Mouse (Mus musculus): ENCODE measurements at regions not wholly inside any gene's neighbourhood (a gene's known extent, or its start where the extent isn't known, plus 50 kb on each side); places are given as distances from the start of the nearest gene placed in this dataset.

- no peaks in the 10 kb centered on the region for H3K4me1 ChIP-seq (ENCODE audit: control insufficient read depth, insufficient read depth, low read length)
- H3K27me3 ChIP-seq (ENCODE audit: control insufficient read depth, insufficient read depth, low read length), result no peaks in the 10 kb centered on the region
- no peaks in the 10 kb centered on the region for H3K36me3 ChIP-seq (ENCODE audit: control insufficient read depth, insufficient read depth)
- 71% methylated on average over 1 of the region's 1 CpGs for WGBS
- no peak overlapping the region for H3K4me3 ChIP-seq (ENCODE audit: low read length)
- no peak for ATAC-seq (replicated peaks; ENCODE audit: extremely low read depth, insufficient read depth, low FRiP score)
- H3K4me2 ChIP-seq (ENCODE audit: low read depth, low read length), result no peak overlapping the region
- no peak overlapping the region for H3K9ac ChIP-seq (ENCODE audit: low read length)
- no peaks in the 10 kb centered on the region for H3K9me3 ChIP-seq (replicated peaks; ENCODE audit: control insufficient read depth, low read length)
- H3K27ac ChIP-seq (ENCODE audit: low read length), result no peak overlapping the region
These were observed 106.1 kb upstream of the Selenok start for GRCm38 (mm10) chr14:29862032-29862431.

- no peak overlapping the region for H3K9ac ChIP-seq (ENCODE audit: low read length)
- H3K4me3 ChIP-seq (ENCODE audit: low read length), result no peak overlapping the region
- no peaks in the 10 kb centered on the region for H3K9me3 ChIP-seq (replicated peaks; ENCODE audit: control insufficient read depth, low read length)
- no peaks in the 10 kb centered on the region for H3K4me1 ChIP-seq (ENCODE audit: control insufficient read depth, insufficient read depth, low read length)
- H3K27ac ChIP-seq (ENCODE audit: low read length), result no peak overlapping the region
- 74% methylated on average over 7 of the region's 7 CpGs for WGBS
- H3K36me3 ChIP-seq (ENCODE audit: control insufficient read depth, insufficient read depth), result no peaks in the 10 kb centered on the region
- no peaks in the 10 kb centered on the region for H3K27me3 ChIP-seq (ENCODE audit: control insufficient read depth, insufficient read depth, low read length)
- H3K4me2 ChIP-seq (ENCODE audit: low read depth, low read length), result no peak overlapping the region
- no peak for ATAC-seq (replicated peaks; ENCODE audit: extremely low read depth, insufficient read depth, low FRiP score)
These were observed 101.4 kb upstream of the Selenok start for GRCm38 (mm10) chr14:29866455-29867275.

- ATAC-seq (replicated peaks; ENCODE audit: extremely low read depth, insufficient read depth, low FRiP score), result peak; percentile 41
- H3K4me2 ChIP-seq (ENCODE audit: low read depth, low read length), result no peak overlapping the region
- no peaks in the 10 kb centered on the region for H3K36me3 ChIP-seq (ENCODE audit: control insufficient read depth, insufficient read depth)
- H3K4me3 ChIP-seq (ENCODE audit: low read length), result no peak overlapping the region
- WGBS, result 42% methylated on average over 6 of the region's 6 CpGs
- no peak overlapping the region for H3K9ac ChIP-seq (ENCODE audit: low read length)
- no peak overlapping the region for H3K27ac ChIP-seq (ENCODE audit: low read length)
- H3K27me3 ChIP-seq (ENCODE audit: control insufficient read depth, insufficient read depth, low read length), result no peaks in the 10 kb centered on the region
- no peaks in the 10 kb centered on the region for H3K4me1 ChIP-seq (ENCODE audit: control insufficient read depth, insufficient read depth, low read length)
- H3K9me3 ChIP-seq (replicated peaks; ENCODE audit: control insufficient read depth, low read length), result no peaks in the 10 kb centered on the region
These were observed 100.8 kb upstream of the Selenok start for GRCm38 (mm10) chr14:29867311-29867710.

GRCm38 (mm10) chr14:29869930-29870329 lies 98.2 kb upstream of the Selenok start:
- Histone ChIP-seq H3K9ac (ENCODE audit: low read length) (no peak overlapping the region), H3K36me3 (ENCODE audit: control insufficient read depth, insufficient read depth) (no peaks in the 10 kb centered on the region), H3K9me3 (replicated peaks; ENCODE audit: control insufficient read depth, low read length) (no peaks in the 10 kb centered on the region), H3K27me3 (ENCODE audit: control insufficient read depth, insufficient read depth, low read length) (no peaks in the 10 kb centered on the region), H3K4me1 (ENCODE audit: control insufficient read depth, insufficient read depth, low read length) (no peaks in the 10 kb centered on the region), H3K4me2 (ENCODE audit: low read depth, low read length) (no peak overlapping the region), H3K27ac (ENCODE audit: low read length) (no peak overlapping the region), H3K4me3 (ENCODE audit: low read length) (no peak overlapping the region)
- WGBS, result 77% methylated on average over 9 of the region's 9 CpGs
- no peak; the same call in 1 of the 2 replicates for ATAC-seq (replicated peaks; ENCODE audit: extremely low read depth, insufficient read depth, low FRiP score)

GRCm38 (mm10) chr14:29876668-29877067 lies 91.4 kb upstream of the Selenok start:
- H3K36me3 ChIP-seq (ENCODE audit: control insufficient read depth, insufficient read depth), result no peaks in the 10 kb centered on the region
- no peaks in the 10 kb centered on the region for H3K9me3 ChIP-seq (replicated peaks; ENCODE audit: control insufficient read depth, low read length)
- H3K9ac ChIP-seq (ENCODE audit: low read length), result no peak overlapping the region
- H3K4me3 ChIP-seq (ENCODE audit: low read length), result no peak overlapping the region
- ATAC-seq (replicated peaks; ENCODE audit: extremely low read depth, insufficient read depth, low FRiP score), result no peak
- H3K4me2 ChIP-seq (ENCODE audit: low read depth, low read length), result no peak overlapping the region
- no peaks in the 10 kb centered on the region for H3K4me1 ChIP-seq (ENCODE audit: control insufficient read depth, insufficient read depth, low read length)
- WGBS, result 67% methylated on average over 4 of the region's 4 CpGs
- H3K27me3 ChIP-seq (ENCODE audit: control insufficient read depth, insufficient read depth, low read length), result no peaks in the 10 kb centered on the region
- no peak overlapping the region for H3K27ac ChIP-seq (ENCODE audit: low read length)

- no peak overlapping the region for H3K27ac ChIP-seq (ENCODE audit: low read length)
- 56% methylated on average over 11 of the region's 11 CpGs for WGBS
- no peak overlapping the region for H3K4me2 ChIP-seq (ENCODE audit: low read depth, low read length)
- H3K4me3 ChIP-seq (ENCODE audit: low read length), result no peak overlapping the region
- ATAC-seq (replicated peaks; ENCODE audit: extremely low read depth, insufficient read depth, low FRiP score), result no peak
- no peaks in the 10 kb centered on the region for H3K36me3 ChIP-seq (ENCODE audit: control insufficient read depth, insufficient read depth)
- H3K9me3 ChIP-seq (replicated peaks; ENCODE audit: control insufficient read depth, low read length), result no peaks in the 10 kb centered on the region
- no peak overlapping the region for H3K9ac ChIP-seq (ENCODE audit: low read length)
- no peaks in the 10 kb centered on the region for H3K27me3 ChIP-seq (ENCODE audit: control insufficient read depth, insufficient read depth, low read length)
- H3K4me1 ChIP-seq (ENCODE audit: control insufficient read depth, insufficient read depth, low read length), result no peaks in the 10 kb centered on the region
These were observed 90.3 kb upstream of the Selenok start for GRCm38 (mm10) chr14:29877671-29878422.

- Histone ChIP-seq H3K9ac (ENCODE audit: low read length) (no peak overlapping the region), H3K27me3 (ENCODE audit: control insufficient read depth, insufficient read depth, low read length) (no peaks in the 10 kb centered on the region), H3K27ac (ENCODE audit: low read length) (no peak overlapping the region), H3K36me3 (ENCODE audit: control insufficient read depth, insufficient read depth) (no peaks in the 10 kb centered on the region), H3K9me3 (replicated peaks; ENCODE audit: control insufficient read depth, low read length) (no peaks in the 10 kb centered on the region), H3K4me3 (ENCODE audit: low read length) (no peak overlapping the region), H3K4me2 (ENCODE audit: low read depth, low read length) (no peak overlapping the region), H3K4me1 (ENCODE audit: control insufficient read depth, insufficient read depth, low read length) (no peaks in the 10 kb centered on the region)
- no peak for ATAC-seq (replicated peaks; ENCODE audit: extremely low read depth, insufficient read depth, low FRiP score)
- 75% methylated on average over 7 of the region's 7 CpGs for WGBS
These were observed 89.7 kb upstream of the Selenok start for GRCm38 (mm10) chr14:29878423-29878800.

GRCm38 (mm10) chr14:29879283-29879682 lies 88.8 kb upstream of the Selenok start:
- Histone ChIP-seq H3K4me1 (ENCODE audit: control insufficient read depth, insufficient read depth, low read length) (no peaks in the 10 kb centered on the region), H3K27ac (ENCODE audit: low read length) (no peak overlapping the region), H3K4me3 (ENCODE audit: low read length) (no peak overlapping the region), H3K9me3 (replicated peaks; ENCODE audit: control insufficient read depth, low read length) (no peaks in the 10 kb centered on the region), H3K9ac (ENCODE audit: low read length) (no peak overlapping the region), H3K4me2 (ENCODE audit: low read depth, low read length) (no peak overlapping the region), H3K36me3 (ENCODE audit: control insufficient read depth, insufficient read depth) (no peaks in the 10 kb centered on the region), H3K27me3 (ENCODE audit: control insufficient read depth, insufficient read depth, low read length) (no peaks in the 10 kb centered on the region)
- WGBS, result 85% methylated on average over 3 of the region's 3 CpGs
- no peak for ATAC-seq (replicated peaks; ENCODE audit: extremely low read depth, insufficient read depth, low FRiP score)

- H3K36me3 ChIP-seq (ENCODE audit: control insufficient read depth, insufficient read depth), result no peaks in the 10 kb centered on the region
- WGBS, result 69% methylated on average over 11 of the region's 11 CpGs
These were observed 85.3 kb upstream of the Selenok start for GRCm38 (mm10) chr14:29882666-29883344.

More at GRCm38 (mm10) chr14:29882666-29883344, 85.3 kb upstream of the Selenok start:
- Histone ChIP-seq H3K9ac (ENCODE audit: low read length) (no peak overlapping the region), H3K27ac (ENCODE audit: low read length) (no peak overlapping the region), H3K4me3 (ENCODE audit: low read length) (no peak overlapping the region), H3K4me2 (ENCODE audit: low read depth, low read length) (no peak overlapping the region), H3K9me3 (replicated peaks; ENCODE audit: control insufficient read depth, low read length) (no peaks in the 10 kb centered on the region), H3K27me3 (ENCODE audit: control insufficient read depth, insufficient read depth, low read length) (no peaks in the 10 kb centered on the region), H3K4me1 (ENCODE audit: control insufficient read depth, insufficient read depth, low read length) (no peaks in the 10 kb centered on the region)
- ATAC-seq (replicated peaks; ENCODE audit: extremely low read depth, insufficient read depth, low FRiP score), result no peak
